Mouse (Mus musculus) lung, adult 2 months (tissue): ENCODE results near the gene Ube2j1.

Experiments used
- CTCF ChIP-seq: fragments of 200-500 bp; IDR thresholded peaks from 2 replicates; pipeline ENCODE4 v1.5.1; 2011; ENCODE audit warnings: mild to moderate bottlenecking, low read length, control low read depth; ENCODE audit not compliant: insufficient read depth
- POLR2A ChIP-seq: fragments of 200-500 bp; IDR thresholded peaks from 2 replicates; pipeline ENCODE4 v1.6.1; 2011; ENCODE audit warnings: low read depth, mild to moderate bottlenecking, control low read depth, low read length, borderline replicate concordance; ENCODE audit errors: extremely low read depth

DNA sequence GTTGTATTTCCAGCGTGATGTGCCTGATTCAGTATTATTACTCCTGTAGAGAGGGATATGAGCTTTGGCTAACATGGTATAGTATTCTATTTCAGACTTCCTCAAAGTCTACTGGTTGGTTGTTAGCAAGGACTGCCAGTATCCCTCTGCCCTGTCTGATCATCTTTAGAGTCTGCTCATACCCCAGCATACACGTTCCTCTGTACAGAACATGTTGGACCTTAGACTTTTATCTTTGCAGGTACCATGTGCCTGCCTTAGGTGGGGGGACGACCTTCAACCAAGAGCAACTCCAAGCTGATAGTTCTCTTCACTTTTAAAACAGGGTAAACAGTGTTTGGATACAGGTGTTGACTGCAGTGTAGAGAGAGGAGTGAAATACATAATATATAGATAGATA, 29.1 kb upstream of the Ube2j1 start:
- TF ChIP-seq CTCF, result no peak
- TF ChIP-seq POLR2A, result no peak
